Mouse (Mus musculus): ENCODE data around the gene Dusp14. TPM values are rescaled to one million over a fixed set of nuclear protein-coding genes. Genes with fewer than 3 reads are reported as not detected.
A peak's percentile ranks its signal among the peaks of the same experiment; 100 is the strongest.

The Dusp14 gene
- polyA plus RNA-seq, 1 experiment from 2014 or later: 30.2 TPM

- H3K9me3 ChIP-seq (replicated peaks): no peaks in the 10 kb centered on the region
- H3K4me3 ChIP-seq (replicated peaks): no peak overlapping the region
- H3K36me3 ChIP-seq: peaks cover 60% of the 10 kb centered on the region
- no peak overlapping the region for H3K9ac ChIP-seq
- peak overlapping the region; percentile 69 for H3K27ac ChIP-seq
- H3K27me3 ChIP-seq: no peaks in the 10 kb centered on the region
- H3K4me1 ChIP-seq: no peaks in the 10 kb centered on the region
- H3K4me2 ChIP-seq: no peak overlapping the region
- no peak for ATAC-seq (replicated peaks; ENCODE audit: low FRiP score)
- WGBS: 77% methylated on average over 4 of the region's 4 CpGs
Observed at GRCm38 (mm10) chr11:84079887-84080286, 10.8 kb upstream of the Dusp14 start.

GRCm38 (mm10) chr11:84079361-84079760, 10.3 kb upstream of the Dusp14 start:
- Histone ChIP-seq H3K4me2 (no peak overlapping the region), H3K27me3 (no peaks in the 10 kb centered on the region), H3K4me1 (peaks cover 3% of the 10 kb centered on the region), H3K9me3 (replicated peaks) (no peaks in the 10 kb centered on the region), H3K36me3 (peaks cover 55% of the 10 kb centered on the region), H3K27ac (peak overlapping the region; percentile 69), H3K4me3 (replicated peaks) (no peak overlapping the region), H3K9ac (no peak overlapping the region)
- 0 out of 2 replicates have a peak, but pooled peaks have one; percentile 33 for ATAC-seq (replicated peaks; ENCODE audit: low FRiP score)
- 86% methylated on average over 11 of the region's 11 CpGs for WGBS

DNA sequence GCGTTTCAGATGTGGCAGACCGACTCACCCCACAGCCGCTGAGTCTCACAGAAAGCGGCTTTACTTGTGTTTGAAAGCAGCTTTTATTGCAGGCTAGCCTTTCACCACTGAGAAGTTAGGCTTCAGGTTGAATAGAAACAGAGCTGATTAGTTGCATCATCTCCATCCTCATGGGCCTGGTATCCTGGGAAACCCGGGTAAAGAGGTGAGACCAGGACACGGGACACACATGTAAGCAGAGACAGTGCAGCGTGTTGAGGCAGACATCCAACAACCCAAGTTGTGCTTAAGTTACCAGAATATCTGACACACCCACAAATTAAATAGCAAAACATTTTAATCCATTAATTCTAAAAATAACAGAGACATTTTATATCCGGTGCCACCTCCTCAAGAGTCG, 9.5 kb upstream of the Dusp14 start:
- Histone ChIP-seq H3K9me3 (replicated peaks) (no peaks in the 10 kb centered on the region), H3K27ac (peak overlapping the region; percentile 64), H3K27me3 (no peaks in the 10 kb centered on the region), H3K4me1 (peaks cover 11% of the 10 kb centered on the region), H3K9ac (no peak overlapping the region), H3K4me3 (replicated peaks) (no peak overlapping the region), H3K36me3 (peaks cover 48% of the 10 kb centered on the region), H3K4me2 (no peak overlapping the region)
- 88% methylated on average over 9 of the region's 9 CpGs for WGBS
- no peak for ATAC-seq (replicated peaks; ENCODE audit: low FRiP score)

- Histone ChIP-seq H3K9ac (no peak overlapping the region), H3K4me3 (replicated peaks) (no peak overlapping the region), H3K4me1 (peaks cover 22% of the 10 kb centered on the region), H3K27me3 (no peaks in the 10 kb centered on the region), H3K4me2 (no peak overlapping the region), H3K27ac (no peak overlapping the region), H3K9me3 (replicated peaks) (no peaks in the 10 kb centered on the region), H3K36me3 (peaks cover 36% of the 10 kb centered on the region)
- no peak for ATAC-seq (replicated peaks; ENCODE audit: low FRiP score)
- WGBS: 64% methylated on average over 2 of the region's 2 CpGs
Observed at GRCm38 (mm10) chr11:84077008-84077407, 7.9 kb upstream of the Dusp14 start.

- 58% methylated on average over 7 of the region's 7 CpGs for WGBS
- H3K4me2 ChIP-seq: peak overlapping the region; percentile 27
- peaks cover 8% of the 10 kb centered on the region for H3K27me3 ChIP-seq
- peak overlapping the region; percentile 84 for H3K27ac ChIP-seq
- no peaks in the 10 kb centered on the region for H3K9me3 ChIP-seq (replicated peaks)
- peaks cover 26% of the 10 kb centered on the region for H3K4me1 ChIP-seq
- peaks cover 10% of the 10 kb centered on the region for H3K36me3 ChIP-seq
- ATAC-seq (replicated peaks; ENCODE audit: low FRiP score): peak; percentile 52; the same call in 1 of the 2 replicates
- H3K4me3 ChIP-seq (replicated peaks): no peak overlapping the region
- no peak overlapping the region for H3K9ac ChIP-seq
Observed at GRCm38 (mm10) chr11:84073816-84074764, 5.0 kb upstream of the Dusp14 start.

- Histone ChIP-seq H3K36me3 (peaks cover under 1% of the 10 kb centered on the region), H3K9me3 (replicated peaks) (no peaks in the 10 kb centered on the region), H3K27me3 (peaks cover 14% of the 10 kb centered on the region), H3K27ac (peak overlapping the region; percentile 84), H3K4me3 (replicated peaks) (no peak overlapping the region), H3K4me1 (peaks cover 34% of the 10 kb centered on the region), H3K9ac (no peak overlapping the region), H3K4me2 (peak overlapping the region; percentile 10; the same call in 1 of the 2 replicates)
- no peak for ATAC-seq (replicated peaks; ENCODE audit: low FRiP score)
- WGBS: 37% methylated on average over 9 of the region's 9 CpGs
Observed at GRCm38 (mm10) chr11:84072904-84073651, 4.0 kb upstream of the Dusp14 start.

DNA sequence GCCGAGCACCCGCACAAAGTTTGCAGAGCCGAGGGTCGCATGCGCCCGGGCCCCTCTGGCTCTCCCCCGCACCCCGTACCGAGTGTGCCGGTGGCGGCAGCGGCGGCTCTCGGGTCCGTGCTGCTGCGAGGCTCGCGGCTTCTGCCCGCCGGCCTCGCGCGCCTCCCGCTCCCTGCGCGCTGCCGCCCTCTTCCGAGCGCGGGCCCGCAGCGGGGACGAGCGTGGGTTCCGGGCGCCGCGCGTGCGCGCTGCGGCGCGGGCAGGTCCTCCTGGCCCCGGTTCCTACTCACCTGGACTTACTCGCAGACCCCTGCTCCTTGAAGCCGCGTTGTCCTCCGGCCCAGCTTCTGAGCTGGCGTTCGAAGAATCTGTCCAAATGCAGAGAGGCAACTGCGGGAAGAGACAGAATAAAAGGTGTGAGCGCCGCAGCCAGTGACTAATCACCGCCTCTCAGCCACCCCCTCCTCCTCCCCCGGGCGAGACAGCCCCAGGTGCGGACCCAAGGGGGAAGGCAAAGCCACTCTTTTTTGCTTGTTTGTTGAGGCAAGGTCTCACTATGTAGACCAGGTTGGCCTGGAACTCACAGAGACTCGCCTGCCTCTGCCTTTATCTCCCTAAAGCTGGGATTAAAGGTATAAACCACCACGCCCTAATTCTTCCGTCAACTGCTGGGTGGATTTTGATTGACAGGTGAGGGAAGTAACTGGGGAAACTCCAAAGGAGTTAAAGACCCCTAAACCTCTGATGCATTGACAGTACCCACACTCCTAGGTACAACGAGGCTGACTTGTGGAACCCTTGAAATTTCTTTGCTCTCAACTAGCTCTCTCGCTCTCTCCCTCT, 649 bp downstream of the Dusp14 start:
- no peaks in the 10 kb centered on the region for H3K36me3 ChIP-seq
- 2% methylated on average over 63 of the region's 63 CpGs for WGBS
- no peaks in the 10 kb centered on the region for H3K9me3 ChIP-seq (replicated peaks)
- H3K27ac ChIP-seq: peak overlapping the region; percentile 71
- peak overlapping the region; percentile 59 for H3K4me3 ChIP-seq (replicated peaks)
- H3K4me2 ChIP-seq: peak overlapping the region; percentile 86
- H3K27me3 ChIP-seq: peaks cover 33% of the 10 kb centered on the region
- peaks cover 46% of the 10 kb centered on the region for H3K4me1 ChIP-seq
- peak overlapping the region; percentile 57 for H3K9ac ChIP-seq
- ATAC-seq (replicated peaks; ENCODE audit: low FRiP score): peak; percentile 61; the same call in 1 of the 2 replicates

DNA sequence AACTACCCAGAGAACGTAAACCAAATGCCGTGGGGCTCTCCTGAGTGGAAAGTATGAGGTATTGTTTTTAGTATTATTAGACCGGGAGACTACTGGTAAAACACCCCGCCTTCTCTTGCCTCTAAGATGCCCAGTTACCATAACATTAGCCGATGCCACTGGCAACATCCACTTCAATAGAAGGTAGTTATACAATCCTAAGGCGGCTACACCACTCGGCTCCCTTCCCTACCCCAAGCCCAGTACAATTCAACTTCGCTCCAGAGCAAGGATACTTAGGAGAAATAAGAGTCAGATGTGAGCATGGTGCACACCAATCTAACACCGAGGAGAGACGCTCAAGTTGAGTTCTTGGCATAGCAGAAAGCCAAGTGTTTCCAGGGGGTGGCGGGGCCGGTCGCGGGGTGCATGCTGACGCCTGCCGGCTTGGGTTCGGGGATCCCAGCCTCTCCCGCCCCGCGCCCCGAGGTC, 1.3 kb downstream of the Dusp14 start:
- ATAC-seq (replicated peaks; ENCODE audit: low FRiP score): no peak; the same call in 1 of the 2 replicates

DNA sequence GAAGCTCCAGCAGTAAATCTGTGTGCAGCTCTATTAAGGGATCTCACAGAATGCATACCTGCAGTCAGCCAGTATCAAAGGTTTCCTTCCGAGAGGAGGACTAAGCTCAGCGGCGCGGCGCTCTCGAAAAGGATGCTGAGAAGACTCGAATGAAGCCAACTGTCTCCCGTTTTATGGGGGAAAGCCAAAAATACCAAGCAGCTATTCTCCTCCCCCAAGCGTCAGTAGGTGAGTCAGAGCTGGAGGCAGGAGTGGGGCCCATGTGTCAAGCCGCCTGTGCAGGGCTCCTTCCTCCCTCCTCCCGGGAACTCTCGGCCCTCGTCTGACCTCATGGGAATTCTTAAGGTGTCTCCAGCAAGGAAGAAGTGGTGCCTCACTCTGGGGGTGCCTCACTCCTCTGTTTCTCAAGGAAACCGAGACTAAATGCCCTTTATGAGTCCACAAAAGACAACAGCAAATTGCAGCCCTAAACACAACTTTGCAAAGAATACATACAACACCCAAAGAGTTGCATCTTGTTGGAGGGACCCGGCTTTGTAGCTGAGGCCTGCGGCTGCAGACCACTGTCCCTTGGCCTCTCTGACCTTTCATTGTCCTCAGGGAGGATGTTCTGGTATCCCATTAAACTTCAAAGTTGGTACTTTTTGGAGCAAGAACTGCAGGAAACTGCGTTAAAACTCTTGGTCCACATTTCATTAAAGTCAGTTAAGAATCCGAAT, 2.0 kb downstream of the Dusp14 start:
- H3K4me3 ChIP-seq (replicated peaks): peak overlapping the region; percentile 59
- H3K36me3 ChIP-seq: no peaks in the 10 kb centered on the region
- H3K9me3 ChIP-seq (replicated peaks): no peaks in the 10 kb centered on the region
- H3K4me1 ChIP-seq: peaks cover 43% of the 10 kb centered on the region
- H3K9ac ChIP-seq: peak overlapping the region; percentile 57; the same call in 1 of the 2 replicates
- WGBS: 4% methylated on average over 18 of the region's 18 CpGs
- peak overlapping the region; percentile 71; the same call in 1 of the 2 replicates for H3K27ac ChIP-seq
- peak overlapping the region; percentile 86 for H3K4me2 ChIP-seq
- ATAC-seq (replicated peaks; ENCODE audit: low FRiP score): no peak
- H3K27me3 ChIP-seq: peaks cover 33% of the 10 kb centered on the region

More for the DNA sequence above, 1.3 kb downstream of the Dusp14 start:
- Histone ChIP-seq H3K9ac (peak overlapping the region; percentile 57), H3K4me2 (peak overlapping the region; percentile 86), H3K27ac (peak overlapping the region; percentile 71), H3K36me3 (no peaks in the 10 kb centered on the region), H3K4me1 (peaks cover 41% of the 10 kb centered on the region), H3K9me3 (replicated peaks) (no peaks in the 10 kb centered on the region), H3K27me3 (peaks cover 33% of the 10 kb centered on the region), H3K4me3 (replicated peaks) (peak overlapping the region; percentile 59)
- WGBS: 2% methylated on average over 21 of the region's 21 CpGs

GRCm38 (mm10) chr11:84066071-84066481, 3.0 kb downstream of the Dusp14 start:
- Histone ChIP-seq H3K4me3 (replicated peaks) (peak overlapping the region; percentile 20), H3K36me3 (no peaks in the 10 kb centered on the region), H3K27ac (no peak overlapping the region), H3K4me1 (peaks cover 43% of the 10 kb centered on the region), H3K4me2 (peak overlapping the region; percentile 86), H3K9ac (no peak overlapping the region), H3K9me3 (replicated peaks) (no peaks in the 10 kb centered on the region), H3K27me3 (peaks cover 33% of the 10 kb centered on the region)
- 2% methylated on average over 11 of the region's 11 CpGs for WGBS
- no peak; the same call in 1 of the 2 replicates for ATAC-seq (replicated peaks; ENCODE audit: low FRiP score)

All from kidney, embryonic 15.5 days (tissue).